Mouse (Mus musculus) megakaryocyte, embryonic 14.5 days (primary cell): ENCODE measurements around the gene Ppp1r9a.

ENCODE experiments used
- FLI1 ChIP-seq: IDR thresholded peaks from 2 replicates; pipeline ENCODE4 v1.6.1; 2012; ENCODE audit warnings: low read length, inconsistent platforms, mixed read lengths
- GATA1 ChIP-seq: IDR thresholded peaks from 3 replicates; pipeline ENCODE4 v1.6.1; 2012; ENCODE audit warnings: mixed read lengths, low read length, inconsistent platforms, borderline replicate concordance

DNA sequence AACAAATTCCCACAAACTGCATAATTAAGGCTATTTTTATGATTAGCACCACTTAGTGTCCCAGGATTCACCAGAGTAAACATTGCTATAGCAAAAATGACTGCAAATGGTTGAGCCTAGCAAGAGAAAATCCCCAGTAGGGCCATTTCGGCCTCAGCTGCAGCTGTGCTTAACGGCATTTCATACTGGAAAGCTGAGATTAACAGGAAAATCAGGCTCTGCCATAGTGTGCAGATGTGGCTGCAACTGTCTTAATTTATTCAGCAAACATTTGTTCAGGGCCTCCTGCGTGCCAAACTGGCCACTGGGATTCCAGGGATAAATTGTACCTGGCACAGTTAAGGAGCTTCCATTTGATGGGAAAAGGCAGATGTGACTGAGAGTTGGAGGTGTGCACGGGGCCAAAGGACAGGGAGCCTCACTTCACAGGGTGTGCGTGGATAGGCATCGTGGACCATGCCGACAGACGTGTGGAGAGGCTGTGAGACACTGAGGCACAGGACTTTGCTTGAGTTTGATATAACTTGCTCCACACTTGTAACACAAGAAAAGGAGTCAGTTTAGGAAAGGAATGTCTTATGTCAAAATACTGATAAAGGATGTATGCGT lies 192.8 kb downstream of the Ppp1r9a start:
- no peak for TF ChIP-seq GATA1
- TF ChIP-seq FLI1, result no peak
